Mouse (Mus musculus) thymus, postnatal 0 days (tissue): ENCODE data around the gene Tbc1d22a. TPM values are rescaled to one million over a fixed set of nuclear protein-coding genes. Genes with fewer than 3 reads are reported as not detected.

ENCODE experiments used
- DNase-seq: peaks from one replicate; pipeline ENCODE4 v3.0.0-alpha.2; 2015; ENCODE audit warnings: low spot score
- polyA plus RNA-seq: library from polyadenylated mRNA; unstranded; fragments of >200 nt; fragmentation: Nextera tagmentation; extraction: Ambion mirVana; gene quantifications from 2 replicates; pipeline ENCODE4 v1.2.1, GENCODE M21; 2015

Tbc1d22a gene
- polyA plus RNA-seq, 1 experiment from 2014 or later: 21.0 TPM

GRCm38 (mm10) chr15:86496646-86497045 is 282.4 kb downstream of the Tbc1d22a start:
- no peak for DNase-seq

GRCm38 (mm10) chr15:86500536-86500935 is 286.3 kb downstream of the Tbc1d22a start:
- no peak for DNase-seq

GRCm38 (mm10) chr15:86503413-86503812 is 289.2 kb downstream of the Tbc1d22a start:
- DNase-seq: no peak

GRCm38 (mm10) chr15:86506666-86507065 is 292.4 kb downstream of the Tbc1d22a start:
- no peak for DNase-seq

- DNase-seq: no peak
These were observed 293.3 kb downstream of the Tbc1d22a start for GRCm38 (mm10) chr15:86507546-86507945.

- DNase-seq: no peak
These were observed 294.3 kb downstream of the Tbc1d22a start for GRCm38 (mm10) chr15:86508406-86509176.

- DNase-seq: no peak
These were observed 295.3 kb downstream of the Tbc1d22a start for GRCm38 (mm10) chr15:86509601-86510000.

GRCm38 (mm10) chr15:86511181-86511580 is 296.9 kb downstream of the Tbc1d22a start:
- no peak for DNase-seq

GRCm38 (mm10) chr15:86513336-86513735 is 299.1 kb downstream of the Tbc1d22a start:
- no peak for DNase-seq

- DNase-seq: no peak
These were observed 305.9 kb downstream of the Tbc1d22a start for GRCm38 (mm10) chr15:86520201-86520600.

GRCm38 (mm10) chr15:86535356-86535755 is 321.1 kb downstream of the Tbc1d22a start:
- no peak for DNase-seq

- no peak for DNase-seq
These were observed 328.1 kb downstream of the Tbc1d22a start for GRCm38 (mm10) chr15:86542371-86542770.

- DNase-seq: no peak
These were observed 330.0 kb downstream of the Tbc1d22a start for GRCm38 (mm10) chr15:86544122-86544795.

Other genes starting within 250 kb of the Tbc1d22a start
- gene Celsr1, start 180.7 kb upstream of the Tbc1d22a start, polyA plus RNA-seq: 2.9 and 3.6 TPM in 2 replicates
- gene Gramd4, start 156.8 kb upstream of the Tbc1d22a start, polyA plus RNA-seq: 14.8 TPM in 2 replicates
- gene Cerk, start 28.3 kb upstream of the Tbc1d22a start, polyA plus RNA-seq: 54.4 and 64.4 TPM in 2 replicates